Mouse (Mus musculus) thymus, postnatal 0 days (tissue): ENCODE data around the gene Scn3b. TPM values are rescaled to one million over a fixed set of nuclear protein-coding genes. Genes with fewer than 3 reads are reported as not detected.

Source experiments
- DNase-seq: peaks from one replicate; pipeline ENCODE4 v3.0.0-alpha.2; 2015; ENCODE audit warnings: low spot score
- polyA plus RNA-seq: library from polyadenylated mRNA; unstranded; fragments of >200 nt; fragmentation: Nextera tagmentation; extraction: Ambion mirVana; gene quantifications from 2 replicates; pipeline ENCODE4 v1.2.1, GENCODE M21; 2015

Scn3b gene
- polyA plus RNA-seq, 1 experiment from 2014 or later = 0.83 TPM

GRCm38 (mm10) chr9:40311813-40312212 lies 42.8 kb downstream of the Scn3b start:
- no peak for DNase-seq

- DNase-seq = no peak
Observed at GRCm38 (mm10) chr9:40316865-40317660, 48.0 kb downstream of the Scn3b start.

GRCm38 (mm10) chr9:40317735-40318134 lies 48.7 kb downstream of the Scn3b start:
- no peak for DNase-seq

GRCm38 (mm10) chr9:40318771-40319170 lies 49.8 kb downstream of the Scn3b start:
- DNase-seq = no peak

GRCm38 (mm10) chr9:40320405-40320804 lies 51.4 kb downstream of the Scn3b start:
- no peak for DNase-seq

GRCm38 (mm10) chr9:40320879-40321667 lies 52.1 kb downstream of the Scn3b start:
- no peak for DNase-seq

GRCm38 (mm10) chr9:40321668-40322003 lies 52.6 kb downstream of the Scn3b start:
- DNase-seq = no peak

GRCm38 (mm10) chr9:40322372-40322771 lies 53.4 kb downstream of the Scn3b start:
- no peak for DNase-seq

GRCm38 (mm10) chr9:40323171-40323570 lies 54.2 kb downstream of the Scn3b start:
- DNase-seq = no peak

GRCm38 (mm10) chr9:40323773-40324172 lies 54.8 kb downstream of the Scn3b start:
- DNase-seq = no peak

- DNase-seq = no peak
Observed at GRCm38 (mm10) chr9:40324232-40324792, 55.3 kb downstream of the Scn3b start.

- no peak for DNase-seq
Observed at GRCm38 (mm10) chr9:40324826-40325225, 55.8 kb downstream of the Scn3b start.

GRCm38 (mm10) chr9:40326260-40326915 lies 57.4 kb downstream of the Scn3b start:
- no peak for DNase-seq

GRCm38 (mm10) chr9:40330609-40331382 lies 61.8 kb downstream of the Scn3b start:
- peak; percentile 69 for DNase-seq

- no peak for DNase-seq
Observed at GRCm38 (mm10) chr9:40331411-40332286, 62.6 kb downstream of the Scn3b start.

- no peak for DNase-seq
Observed at GRCm38 (mm10) chr9:40332326-40332725, 63.3 kb downstream of the Scn3b start.

GRCm38 (mm10) chr9:40332731-40333648 lies 64.0 kb downstream of the Scn3b start:
- DNase-seq = no peak

- DNase-seq = peak; percentile 60
Observed at GRCm38 (mm10) chr9:40333649-40334396, 64.8 kb downstream of the Scn3b start.
